Mouse (Mus musculus) gastrocnemius, postnatal 10 days (tissue): ENCODE results near the gene Gm20388. TPM values are rescaled to one million over a fixed set of nuclear protein-coding genes. Genes with fewer than 3 reads are reported as not detected.
"Not testable (repeated sequence)": the region's sequence is repeated elsewhere in the genome, so short reads cannot be mapped to it uniquely, and the experiment has no call there.

Experiments used
- DNase-seq: peaks from one replicate; pipeline ENCODE4 v3.0.0; 2021; ENCODE audit warnings: mixed read lengths
- total RNA-seq, 2 experiments: library from RNA; stranded (reverse); gene quantifications; 2 replicates each; pipeline ENCODE4 v1.2.3; 2021

The Gm20388 gene
- total RNA-seq, 2 experiments from 2014 or later, result 2.9 to 6.0 TPM

- DNase-seq, result no peak
Measured at GRCm38 (mm10) chr8:122624653-122625052, 2714.0 kb downstream of the Gm20388 start.

- DNase-seq, result no peak
Measured at GRCm38 (mm10) chr8:122625811-122626210, 2715.2 kb downstream of the Gm20388 start.

- DNase-seq, result no peak
Measured at GRCm38 (mm10) chr8:122626896-122627295, 2716.3 kb downstream of the Gm20388 start.

- DNase-seq, result no peak
Measured at GRCm38 (mm10) chr8:122629388-122629787, 2718.7 kb downstream of the Gm20388 start.

- no peak for DNase-seq
Measured at GRCm38 (mm10) chr8:122630696-122631095, 2720.1 kb downstream of the Gm20388 start.

- DNase-seq, result not testable (repeated sequence)
Measured at GRCm38 (mm10) chr8:122632134-122632533, 2721.5 kb downstream of the Gm20388 start.

GRCm38 (mm10) chr8:122633205-122633604, 2722.6 kb downstream of the Gm20388 start:
- DNase-seq, result no peak

- no peak for DNase-seq
Measured at GRCm38 (mm10) chr8:122635878-122636802, 2725.5 kb downstream of the Gm20388 start.

GRCm38 (mm10) chr8:122636803-122637175, 2726.1 kb downstream of the Gm20388 start:
- peak; percentile 68 for DNase-seq

- no peak for DNase-seq
Measured at GRCm38 (mm10) chr8:122637230-122637629, 2726.6 kb downstream of the Gm20388 start.

GRCm38 (mm10) chr8:122638601-122639000, 2728.0 kb downstream of the Gm20388 start:
- DNase-seq, result no peak

- peak; percentile 69 for DNase-seq
Measured at GRCm38 (mm10) chr8:122639521-122640248, 2729.0 kb downstream of the Gm20388 start.

- DNase-seq, result no peak
Measured at GRCm38 (mm10) chr8:122640825-122641224, 2730.2 kb downstream of the Gm20388 start.

- no peak for DNase-seq
Measured at GRCm38 (mm10) chr8:122641406-122641805, 2730.8 kb downstream of the Gm20388 start.

- DNase-seq, result no peak
Measured at GRCm38 (mm10) chr8:122642071-122642470, 2731.4 kb downstream of the Gm20388 start.

- DNase-seq, result no peak
Measured at GRCm38 (mm10) chr8:122644175-122644954, 2733.7 kb downstream of the Gm20388 start.

GRCm38 (mm10) chr8:122646337-122646736, 2735.7 kb downstream of the Gm20388 start:
- DNase-seq, result no peak

- no peak for DNase-seq
Measured at GRCm38 (mm10) chr8:122648192-122648970, 2737.7 kb downstream of the Gm20388 start.

GRCm38 (mm10) chr8:122651326-122651921, 2740.8 kb downstream of the Gm20388 start:
- DNase-seq, result peak; percentile 61

- DNase-seq, result no peak
Measured at GRCm38 (mm10) chr8:122652643-122653042, 2742.0 kb downstream of the Gm20388 start.

- DNase-seq, result peak; percentile 56
Measured at GRCm38 (mm10) chr8:122654768-122655167, 2744.1 kb downstream of the Gm20388 start.
